Mouse (Mus musculus) CD4-positive helper T cell, adult 2 months (primary cell): ENCODE data around the gene Krt1.

Experiments
- DNase-seq: peaks from one replicate; pipeline ENCODE4 v3.0.0-alpha.2; 2012; ENCODE audit warnings: low read depth, missing footprints, low spot score

Krt1 gene

GRCm38 (mm10) chr15:101850694-101851093, at the start of gene Krt1:
Krt1 (minus strand) TSS chr15:101850794.
- DNase-seq = no peak

DNA sequence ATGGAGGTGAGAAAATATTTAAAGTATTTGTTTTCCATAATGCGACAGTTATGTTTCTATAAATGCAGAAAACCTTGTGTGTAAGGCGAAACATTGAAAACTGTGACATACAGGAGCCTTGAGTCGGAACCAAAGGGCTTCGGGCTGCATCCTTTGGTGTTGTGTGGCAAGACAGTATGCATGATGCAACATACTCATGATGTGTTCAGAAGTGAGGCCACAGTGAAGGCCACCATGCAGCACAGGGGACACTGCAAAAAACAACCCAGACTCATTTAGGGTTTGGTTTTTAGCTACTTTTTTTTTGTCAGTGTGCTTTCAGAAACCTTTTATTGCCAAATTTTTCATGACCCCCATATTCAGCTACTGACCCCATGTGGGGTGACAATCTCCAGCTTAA, 44.6 kb upstream of the Krt1 start:
- DNase-seq = no peak

- DNase-seq = no peak
These were observed 42.2 kb upstream of the Krt1 start, which contains the start of gene Krt76 for GRCm38 (mm10) chr15:101892820-101893219. Krt76 (minus strand) TSS chr15:101892920.

GRCm38 (mm10) chr15:101879776-101880175, 29.2 kb upstream of the Krt1 start:
- no peak for DNase-seq

GRCm38 (mm10) chr15:101878041-101878440, 27.4 kb upstream of the Krt1 start:
- no peak for DNase-seq

DNA sequence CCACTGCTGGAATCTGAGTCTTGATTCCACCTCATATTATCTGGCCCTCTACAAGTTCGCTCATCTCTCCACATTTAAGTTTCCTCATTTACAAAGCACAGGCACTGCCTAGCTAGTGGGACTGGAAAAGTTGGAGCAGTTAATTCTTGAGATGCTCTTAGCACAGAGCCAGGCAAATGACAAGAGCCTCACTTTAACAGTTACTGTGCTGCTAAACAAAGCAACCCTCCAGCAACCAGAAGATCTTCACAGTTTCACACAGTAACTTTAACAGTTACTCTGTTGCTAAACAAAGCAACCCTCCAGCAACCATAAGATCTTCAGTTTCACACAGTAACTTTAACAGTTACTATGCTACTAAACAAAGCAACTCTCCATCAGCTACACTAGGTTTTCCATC, 23.8 kb upstream of the Krt1 start:
- DNase-seq = no peak

DNA sequence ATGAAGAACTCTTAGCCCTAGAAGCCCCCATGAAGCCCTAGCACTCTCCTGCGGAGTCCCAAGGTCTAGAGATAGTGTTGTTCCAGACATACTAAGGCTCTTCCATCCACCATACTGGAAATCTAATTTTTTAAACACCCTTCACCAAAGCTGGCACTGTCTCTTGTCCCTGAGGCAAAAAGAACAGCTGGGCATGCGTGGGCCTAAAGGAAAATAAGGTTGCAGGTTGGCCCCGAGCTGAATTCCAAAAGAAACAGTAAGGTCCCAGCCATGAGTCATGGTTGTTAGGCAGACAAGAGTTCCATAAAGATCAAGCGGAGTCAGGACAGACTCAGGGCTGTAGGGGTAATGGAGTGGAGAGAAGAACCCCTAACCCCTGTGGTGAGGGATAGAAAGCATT, 22.6 kb upstream of the Krt1 start:
- no peak for DNase-seq

DNA sequence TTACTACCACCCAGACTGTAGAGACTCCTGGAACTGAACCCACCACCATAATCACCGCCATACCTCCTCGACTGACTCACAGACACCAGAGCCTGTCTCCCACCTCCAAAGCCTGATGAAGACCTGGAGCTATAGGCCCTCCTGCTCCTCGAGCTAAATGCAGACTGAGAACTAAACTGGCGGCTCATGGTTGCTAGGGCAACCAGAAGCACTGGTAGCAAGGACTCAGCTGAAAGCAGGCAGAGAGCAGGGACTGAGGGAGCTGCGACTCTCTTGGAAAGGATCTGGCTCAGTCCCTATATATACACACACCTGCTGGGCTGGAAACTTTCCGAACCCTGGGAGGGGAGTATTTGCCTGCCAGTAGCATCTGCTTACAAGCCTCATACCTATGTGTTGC, 18.8 kb upstream of the Krt1 start, which contains the start of gene Krt77:
Krt77 (minus strand) TSS at position 275 of the 400 bp plus-strand sequence.
- DNase-seq = no peak

DNA sequence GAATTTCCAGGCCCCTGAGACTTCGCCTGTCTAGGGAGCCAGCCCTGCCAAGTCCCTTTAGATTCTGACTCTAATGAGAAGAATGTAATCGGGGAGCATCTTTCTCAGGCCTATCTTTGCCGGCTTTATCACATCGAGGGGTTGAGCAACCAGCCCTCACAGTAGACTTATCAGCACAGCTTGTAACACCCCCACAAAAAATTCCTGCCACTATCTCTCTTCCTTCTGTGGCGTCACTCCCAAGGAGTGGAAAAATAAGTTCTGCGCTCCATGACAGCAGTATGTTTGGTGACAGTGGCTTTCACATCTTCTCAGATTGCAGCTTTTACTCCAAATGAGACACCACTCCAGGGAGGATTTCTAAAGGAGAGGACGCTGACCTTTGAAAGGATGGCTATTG, 16.2 kb upstream of the Krt1 start:
- no peak for DNase-seq

- DNase-seq = no peak
These were observed 10.0 kb upstream of the Krt1 start for GRCm38 (mm10) chr15:101860421-101861130.

- DNase-seq = peak; percentile 24
These were observed 9.2 kb upstream of the Krt1 start for GRCm38 (mm10) chr15:101859735-101860170.

DNA sequence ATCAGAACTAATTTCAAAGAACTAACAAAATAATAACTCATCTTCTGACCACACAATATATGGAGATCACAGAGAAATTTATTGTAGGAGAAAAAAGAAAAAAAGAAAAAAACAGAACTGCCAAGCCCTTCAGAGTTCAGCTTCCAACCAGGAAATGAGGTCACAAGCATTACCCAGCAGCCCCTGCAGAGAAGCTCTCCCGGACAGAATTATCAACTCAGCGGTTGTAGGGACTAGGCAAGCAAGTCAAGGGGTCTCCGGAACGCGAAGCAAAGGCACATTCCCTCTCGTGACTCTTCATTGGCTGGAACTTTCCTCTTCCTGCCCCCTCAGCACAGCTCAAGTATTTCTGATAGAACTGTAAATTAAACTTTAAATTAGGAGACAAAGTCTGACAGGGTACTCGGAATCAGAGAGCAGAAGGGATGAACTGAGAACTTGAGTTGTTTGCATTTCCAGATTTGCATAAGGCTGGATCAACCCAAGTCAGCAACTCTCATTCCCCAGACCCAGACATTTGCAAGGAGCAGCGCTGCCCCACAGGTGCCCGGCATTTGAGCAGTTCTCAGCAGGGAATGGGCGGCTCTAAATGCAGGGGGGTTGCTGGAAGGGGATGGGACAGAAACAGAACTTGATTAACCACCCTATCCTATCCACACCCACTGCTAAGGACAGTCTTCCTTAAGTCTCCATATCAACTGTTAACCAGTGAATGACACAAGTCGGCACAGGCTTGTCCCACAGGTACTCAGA, 8.3 kb upstream of the Krt1 start:
- no peak for DNase-seq

- no peak for DNase-seq
These were observed 6.1 kb upstream of the Krt1 start for GRCm38 (mm10) chr15:101856696-101857095.

DNA sequence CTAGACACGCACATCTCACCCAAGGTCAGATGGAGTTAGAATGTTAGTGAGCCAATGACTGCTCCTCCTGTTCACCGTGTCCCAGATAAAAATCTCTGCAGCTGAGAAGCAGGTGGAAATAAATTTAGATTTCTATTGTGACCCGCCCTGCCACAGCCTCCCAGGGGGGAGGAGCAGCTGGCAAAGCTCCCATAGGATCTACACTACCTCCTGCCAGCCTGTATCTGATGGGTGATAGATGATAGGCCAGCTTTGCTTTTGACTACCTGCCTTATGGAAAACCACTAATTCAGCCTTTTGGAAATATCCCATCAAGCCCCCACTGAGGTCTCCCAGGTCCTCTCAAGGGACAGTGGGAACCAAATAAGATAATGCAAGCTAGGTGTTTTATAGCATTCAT, 5.1 kb upstream of the Krt1 start:
- DNase-seq = no peak

GRCm38 (mm10) chr15:101854294-101854693, 3.7 kb upstream of the Krt1 start:
- DNase-seq = no peak

- no peak for DNase-seq
These were observed 2.0 kb upstream of the Krt1 start for GRCm38 (mm10) chr15:101852571-101852970.

DNA sequence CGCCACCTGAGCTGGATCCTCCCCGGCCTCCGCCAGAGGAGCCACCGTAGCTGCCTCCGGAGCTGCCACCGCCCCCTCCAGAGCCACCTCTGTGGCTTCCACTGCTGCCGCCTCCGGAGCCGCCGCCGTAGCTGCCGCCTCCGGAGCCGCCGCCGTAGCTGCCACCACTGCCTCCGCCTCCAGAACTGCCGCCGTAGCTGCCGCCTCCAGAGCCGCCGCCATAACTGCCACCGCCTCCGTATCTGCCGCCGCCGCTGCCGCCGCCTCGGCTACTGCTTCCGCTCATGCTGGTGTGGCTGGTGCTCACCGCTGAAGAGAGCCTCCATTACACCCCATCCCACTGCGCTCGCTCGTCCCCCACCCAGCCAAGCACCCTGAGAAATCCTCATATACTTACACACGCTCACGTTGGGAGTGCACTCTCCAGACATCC, 4.6 kb downstream of the Krt1 start:
- peak; percentile 50 for DNase-seq

GRCm38 (mm10) chr15:101843192-101843591, 7.4 kb downstream of the Krt1 start:
- no peak for DNase-seq

GRCm38 (mm10) chr15:101834784-101835328, 15.7 kb downstream of the Krt1 start:
- DNase-seq = no peak

DNA sequence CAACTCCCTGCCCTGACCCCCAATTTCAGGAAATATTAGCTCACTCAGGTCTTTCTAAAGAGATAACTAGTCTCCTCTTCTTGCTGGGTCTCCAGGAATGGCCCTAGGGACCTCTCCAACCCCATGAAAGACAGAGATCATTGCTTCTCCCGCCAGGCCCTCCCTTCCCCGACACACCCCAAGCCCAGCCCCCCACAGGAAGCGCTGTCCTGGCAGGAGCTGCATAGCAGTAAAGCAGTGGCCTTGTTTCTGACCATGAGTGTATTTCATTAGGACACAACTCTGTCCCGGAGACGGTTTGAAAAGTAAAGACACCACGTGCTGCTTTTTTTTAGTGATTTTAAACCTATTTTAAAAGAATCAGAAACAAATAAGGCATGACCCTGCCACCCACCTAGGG, 17.5 kb downstream of the Krt1 start:
- no peak for DNase-seq

DNA sequence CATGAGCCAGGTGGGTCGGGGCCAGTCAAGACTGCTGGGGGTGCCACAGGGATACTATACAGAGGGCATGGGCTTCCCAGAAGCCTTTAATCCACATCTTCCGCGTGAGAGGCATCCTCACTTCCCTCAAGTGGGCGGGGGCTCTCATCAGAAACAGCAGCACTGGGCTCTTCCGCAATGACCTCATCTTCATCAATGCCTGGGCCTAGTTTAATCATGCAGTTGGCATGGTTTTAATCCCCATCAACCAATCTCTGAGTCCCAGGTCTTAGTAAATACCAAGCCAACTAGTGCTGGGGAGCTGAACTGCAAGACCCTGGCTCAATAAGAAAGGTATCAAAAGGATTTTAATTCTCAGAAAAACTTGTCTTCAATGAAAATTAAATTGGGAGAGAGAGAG, 21.2 kb downstream of the Krt1 start:
- no peak for DNase-seq

DNA sequence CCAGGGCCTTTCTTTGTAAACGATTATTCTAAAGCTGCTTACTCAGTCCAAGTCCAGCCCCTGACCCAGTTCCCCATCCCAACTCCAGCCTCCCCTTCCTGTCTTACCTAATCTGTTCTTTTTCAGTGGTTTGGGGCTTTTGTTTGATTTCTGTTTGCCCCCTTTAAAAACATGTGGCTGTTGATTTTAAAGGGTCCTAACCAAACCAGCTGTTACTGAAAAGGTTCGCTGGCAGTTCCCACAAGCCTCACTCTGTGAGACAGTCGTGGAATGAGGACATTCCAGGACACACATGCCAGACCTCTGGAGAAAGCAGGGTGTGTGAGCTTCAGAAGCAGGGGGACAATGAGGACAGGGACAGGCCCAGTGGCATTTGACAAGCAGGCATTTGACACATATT, 28.8 kb downstream of the Krt1 start:
- DNase-seq = no peak

GRCm38 (mm10) chr15:101817875-101818274, 32.7 kb downstream of the Krt1 start, which contains the start of gene Krt2:
Krt2 (minus strand) TSS chr15:101818169.
- no peak for DNase-seq
